Mouse (Mus musculus): ENCODE measurements around the gene Vps37b. TPM values are rescaled to one million over a fixed set of nuclear protein-coding genes. Genes with fewer than 3 reads are reported as not detected.

Gene Vps37b
- polyA plus RNA-seq, 2 experiments: 29.3 to 44.2 TPM

- DNase-seq (ENCODE audit: low spot score): no peak
- H3K4me3 ChIP-seq (replicated peaks; ENCODE audit: low read length): no peak overlapping the region
- H3K9ac ChIP-seq (ENCODE audit: low read depth, low read length, severe bottlenecking): no peak overlapping the region
- 74% methylated on average over 8 of the region's 8 CpGs for WGBS
- no peaks in the 10 kb centered on the region for H3K4me1 ChIP-seq (ENCODE audit: control insufficient read depth, insufficient read depth, low read length)
- H3K27me3 ChIP-seq (ENCODE audit: control insufficient read depth, insufficient read depth, low read length): no peaks in the 10 kb centered on the region
- no peak overlapping the region for H3K27ac ChIP-seq (replicated peaks; ENCODE audit: low read depth, low read length)
- H3K9me3 ChIP-seq (ENCODE audit: control insufficient read depth, low read length): no peaks in the 10 kb centered on the region
- ATAC-seq (ENCODE audit: low FRiP score, low read depth): no peak
- no peaks in the 10 kb centered on the region for H3K36me3 ChIP-seq (ENCODE audit: control insufficient read depth, insufficient read depth, low read length)
- TF ChIP-seq POLR2A (IDR thresholded peaks at IDR 0.05; ENCODE audit: borderline replicate concordance, extremely low read depth, insufficient read depth, insufficient read length): no peak
- H3K4me2 ChIP-seq (replicated peaks; ENCODE audit: low read depth, low read length, severe bottlenecking): no peak overlapping the region
These were observed 71.9 kb downstream of the Vps37b start for GRCm38 (mm10) chr5:123960129-123960528.

GRCm38 (mm10) chr5:123959018-123959417, 73.1 kb downstream of the Vps37b start:
- Histone ChIP-seq H3K4me1 (ENCODE audit: control insufficient read depth, insufficient read depth, low read length) (no peaks in the 10 kb centered on the region), H3K36me3 (ENCODE audit: control insufficient read depth, insufficient read depth, low read length) (no peaks in the 10 kb centered on the region), H3K27ac (replicated peaks; ENCODE audit: low read depth, low read length) (no peak overlapping the region), H3K4me2 (replicated peaks; ENCODE audit: low read depth, low read length, severe bottlenecking) (no peak overlapping the region), H3K4me3 (replicated peaks; ENCODE audit: low read length) (no peak overlapping the region), H3K9me3 (ENCODE audit: control insufficient read depth, low read length) (no peaks in the 10 kb centered on the region), H3K9ac (ENCODE audit: low read depth, low read length, severe bottlenecking) (no peak overlapping the region), H3K27me3 (ENCODE audit: control insufficient read depth, insufficient read depth, low read length) (no peaks in the 10 kb centered on the region)
- DNase-seq (ENCODE audit: low spot score): no peak
- no peak for TF ChIP-seq POLR2A (IDR thresholded peaks at IDR 0.05; ENCODE audit: borderline replicate concordance, extremely low read depth, insufficient read depth, insufficient read length)
- no peak for ATAC-seq (ENCODE audit: low FRiP score, low read depth)
- WGBS: 78% methylated on average over 3 of the region's 3 CpGs

- DNase-seq (ENCODE audit: low spot score) (no peak), ATAC-seq (ENCODE audit: low FRiP score, low read depth) (no peak)
- no peaks in the 10 kb centered on the region for H3K27me3 ChIP-seq (ENCODE audit: control insufficient read depth, insufficient read depth, low read length)
- 95% methylated on average over 8 of the region's 8 CpGs for WGBS
- no peak overlapping the region for H3K9ac ChIP-seq (ENCODE audit: low read depth, low read length, severe bottlenecking)
- no peak overlapping the region for H3K4me3 ChIP-seq (replicated peaks; ENCODE audit: low read length)
- no peaks in the 10 kb centered on the region for H3K36me3 ChIP-seq (ENCODE audit: control insufficient read depth, insufficient read depth, low read length)
- H3K4me2 ChIP-seq (replicated peaks; ENCODE audit: low read depth, low read length, severe bottlenecking): no peak overlapping the region
- no peaks in the 10 kb centered on the region for H3K9me3 ChIP-seq (ENCODE audit: control insufficient read depth, low read length)
- no peak for TF ChIP-seq POLR2A (IDR thresholded peaks at IDR 0.05; ENCODE audit: borderline replicate concordance, extremely low read depth, insufficient read depth, insufficient read length)
- H3K27ac ChIP-seq (replicated peaks; ENCODE audit: low read depth, low read length): no peak overlapping the region
- H3K4me1 ChIP-seq (ENCODE audit: control insufficient read depth, insufficient read depth, low read length): no peaks in the 10 kb centered on the region
These were observed 74.9 kb downstream of the Vps37b start for GRCm38 (mm10) chr5:123957213-123957612.

Small RNAs within 50 kb of the gene (microRNA-seq; reads per million reads assigned to microRNA genes)
- gene Mir7032: not detected

Other genes starting within 250 kb of the Vps37b start
- gene Hcar2, start 166.8 kb downstream of the Vps37b start, polyA plus RNA-seq (2012; rRNA removed): 1.8 and 2.5 TPM in 2 replicates
- gene Hcar2, start 166.8 kb downstream of the Vps37b start, polyA plus RNA-seq (2014; fragmentation: Nextera tagmentation; extraction: Ambion mirVana): 2.4 and 4.2 TPM in 2 replicates
- 0.52 and 0.72 TPM in 2 replicates for gene Hcar1, start 152.2 kb downstream of the Vps37b start, polyA plus RNA-seq (2012; rRNA removed)
- 0.21 and 0.30 TPM in 2 replicates for gene Hcar1, start 152.2 kb downstream of the Vps37b start, polyA plus RNA-seq (2014; fragmentation: Nextera tagmentation; extraction: Ambion mirVana)
- 33.1 and 64.5 TPM in 2 replicates for gene Denr, start 125.1 kb downstream of the Vps37b start, polyA plus RNA-seq (2012; rRNA removed)
- 121 and 126 TPM in 2 replicates for gene Denr, start 125.1 kb downstream of the Vps37b start, polyA plus RNA-seq (2014; fragmentation: Nextera tagmentation; extraction: Ambion mirVana)
- 0.90 and 2.1 TPM in 2 replicates for gene Gm43518, start 104.9 kb downstream of the Vps37b start, polyA plus RNA-seq (2012; rRNA removed)
- 2.2 and 2.4 TPM in 2 replicates for gene Gm43518, start 104.9 kb downstream of the Vps37b start, polyA plus RNA-seq (2014; fragmentation: Nextera tagmentation; extraction: Ambion mirVana)
- 9.2 and 9.5 TPM in 2 replicates for gene Ccdc62, start 101.6 kb downstream of the Vps37b start, polyA plus RNA-seq (2012; rRNA removed)
- 4.0 and 6.6 TPM in 2 replicates for gene Ccdc62, start 101.6 kb downstream of the Vps37b start, polyA plus RNA-seq (2014; fragmentation: Nextera tagmentation; extraction: Ambion mirVana)
- 10.6 and 12.3 TPM in 2 replicates for gene Hip1r, start 58.6 kb downstream of the Vps37b start, polyA plus RNA-seq (2012; rRNA removed)
- gene Hip1r, start 58.6 kb downstream of the Vps37b start, polyA plus RNA-seq (2014; fragmentation: Nextera tagmentation; extraction: Ambion mirVana): 8.7 and 9.9 TPM in 2 replicates
- 2.6 and 3.8 TPM in 2 replicates for gene Abcb9, start 63.5 kb upstream of the Vps37b start, polyA plus RNA-seq (2012; rRNA removed)
- gene Abcb9, start 63.5 kb upstream of the Vps37b start, polyA plus RNA-seq (2014; fragmentation: Nextera tagmentation; extraction: Ambion mirVana): 2.2 and 3.4 TPM in 2 replicates
- 26.5 and 42.0 TPM in 2 replicates for gene Ogfod2, start 80.0 kb upstream of the Vps37b start, polyA plus RNA-seq (2012; rRNA removed)
- gene Ogfod2, start 80.0 kb upstream of the Vps37b start, polyA plus RNA-seq (2014; fragmentation: Nextera tagmentation; extraction: Ambion mirVana): 14.2 and 16.4 TPM in 2 replicates
- gene Arl6ip4, start 83.8 kb upstream of the Vps37b start, polyA plus RNA-seq (2012; rRNA removed): 67.6 and 95.1 TPM in 2 replicates
- 88.3 and 94.9 TPM in 2 replicates for gene Arl6ip4, start 83.8 kb upstream of the Vps37b start, polyA plus RNA-seq (2014; fragmentation: Nextera tagmentation; extraction: Ambion mirVana)
- 37.1 and 49.5 TPM in 2 replicates for gene Pitpnm2, start 217.5 kb upstream of the Vps37b start, polyA plus RNA-seq (2012; rRNA removed)
- gene Pitpnm2, start 217.5 kb upstream of the Vps37b start, polyA plus RNA-seq (2014; fragmentation: Nextera tagmentation; extraction: Ambion mirVana): 8.2 and 10.0 TPM in 2 replicates